Mouse (Mus musculus): Measurements from ENCODE around the gene Rtl5. TPM values are rescaled to one million over a fixed set of nuclear protein-coding genes. Genes with fewer than 3 reads are reported as not detected.

Rtl5 gene
- polyA plus RNA-seq, 1 experiment from 2014 or later = 10.4 TPM

DNA sequence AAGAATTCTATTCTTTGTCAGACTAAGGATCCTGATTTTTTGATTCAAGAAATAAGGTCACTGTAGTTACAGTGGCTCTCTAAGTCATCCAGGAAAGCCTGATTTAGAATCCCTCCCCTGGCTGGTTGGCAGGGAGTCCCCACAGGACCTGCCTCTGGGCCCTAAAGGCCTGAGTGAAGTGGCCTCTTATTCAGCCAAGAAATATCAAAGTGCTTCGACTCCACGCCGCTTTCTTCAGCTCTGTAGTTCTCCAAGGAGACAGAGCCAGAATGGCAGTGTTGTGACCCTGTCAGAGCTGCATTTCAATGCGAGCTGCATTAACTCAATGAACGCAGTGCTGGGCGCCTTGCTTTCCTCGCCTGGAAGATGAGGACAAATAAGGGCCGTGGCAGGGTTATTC lies 38.7 kb downstream of the Rtl5 start:
- no peaks in the 10 kb centered on the region for H3K4me1 ChIP-seq (replicated peaks; ENCODE audit: control insufficient read depth, insufficient read depth, low read length)
- H3K4me2 ChIP-seq (ENCODE audit: low read length) = no peak overlapping the region
- no peak overlapping the region for H3K27ac ChIP-seq (ENCODE audit: low read length)
- no peak overlapping the region for H3K4me3 ChIP-seq (replicated peaks; ENCODE audit: low read length)
- no peaks in the 10 kb centered on the region for H3K9me3 ChIP-seq (ENCODE audit: control insufficient read depth, low read length)
- ATAC-seq = 0 out of 2 replicates have a peak, but pooled peaks have one; percentile 33
- H3K36me3 ChIP-seq (ENCODE audit: control insufficient read depth, insufficient read depth) = no peaks in the 10 kb centered on the region
- 36% methylated on average over 8 of the region's 8 CpGs for WGBS
- H3K27me3 ChIP-seq (replicated peaks; ENCODE audit: control insufficient read depth, insufficient read depth, low read length) = no peaks in the 10 kb centered on the region
- H3K9ac ChIP-seq (replicated peaks; ENCODE audit: low read depth, low read length) = no peak overlapping the region

DNA sequence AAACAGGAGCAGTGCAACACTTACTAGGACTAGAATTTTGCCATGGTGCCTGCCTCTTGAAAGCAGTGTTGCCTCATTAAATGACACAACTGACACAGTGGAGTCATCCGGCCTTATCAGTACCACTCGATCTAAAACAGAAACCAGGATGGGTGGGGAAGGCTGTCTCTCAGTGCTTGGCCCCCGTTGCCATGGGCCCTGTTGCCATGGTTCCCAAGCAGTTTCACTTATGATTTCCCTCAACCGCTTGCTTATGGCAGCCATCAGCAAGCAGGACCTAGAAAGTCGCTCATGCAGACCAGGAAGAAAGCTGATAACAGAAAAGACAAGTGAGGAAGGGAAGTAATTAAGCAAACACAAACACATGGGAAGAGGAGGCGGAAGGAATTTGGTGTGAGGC lies 39.3 kb downstream of the Rtl5 start:
- Histone ChIP-seq H3K9me3 (ENCODE audit: control insufficient read depth, low read length) (no peaks in the 10 kb centered on the region), H3K27ac (ENCODE audit: low read length) (no peak overlapping the region), H3K4me3 (replicated peaks; ENCODE audit: low read length) (no peak overlapping the region), H3K9ac (replicated peaks; ENCODE audit: low read depth, low read length) (no peak overlapping the region), H3K27me3 (replicated peaks; ENCODE audit: control insufficient read depth, insufficient read depth, low read length) (no peaks in the 10 kb centered on the region), H3K36me3 (ENCODE audit: control insufficient read depth, insufficient read depth) (no peaks in the 10 kb centered on the region), H3K4me2 (ENCODE audit: low read length) (no peak overlapping the region), H3K4me1 (replicated peaks; ENCODE audit: control insufficient read depth, insufficient read depth, low read length) (no peaks in the 10 kb centered on the region)
- 51% methylated on average over 6 of the region's 6 CpGs for WGBS
- no peak; the same call in 1 of the 2 replicates for ATAC-seq

DNA sequence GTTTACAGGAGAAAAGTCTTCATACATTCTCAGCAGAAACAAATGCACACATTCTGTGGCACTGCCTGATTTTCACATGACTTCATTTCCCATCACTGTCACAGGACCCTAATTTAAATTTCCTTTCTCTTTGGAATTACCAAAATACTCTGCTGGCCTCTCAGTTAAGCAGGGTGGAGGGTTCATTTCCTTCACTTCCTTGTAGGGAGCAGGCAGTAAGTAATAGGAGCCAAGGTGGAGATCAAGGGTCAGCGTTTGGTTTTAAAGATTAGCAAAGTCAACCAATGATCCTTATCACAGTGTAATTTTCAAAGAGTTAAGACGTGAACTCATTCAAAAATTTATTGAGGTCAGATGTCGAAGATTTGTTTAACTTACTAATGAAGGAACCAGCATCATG lies 46.1 kb downstream of the Rtl5 start:
- no peaks in the 10 kb centered on the region for H3K36me3 ChIP-seq (ENCODE audit: control insufficient read depth, insufficient read depth)
- no peak overlapping the region for H3K4me3 ChIP-seq (replicated peaks; ENCODE audit: low read length)
- H3K27ac ChIP-seq (ENCODE audit: low read length) = no peak overlapping the region
- no peak for ATAC-seq
- 80% methylated on average over 3 of the region's 3 CpGs for WGBS
- no peaks in the 10 kb centered on the region for H3K4me1 ChIP-seq (replicated peaks; ENCODE audit: control insufficient read depth, insufficient read depth, low read length)
- no peak overlapping the region for H3K9ac ChIP-seq (replicated peaks; ENCODE audit: low read depth, low read length)
- no peaks in the 10 kb centered on the region for H3K9me3 ChIP-seq (ENCODE audit: control insufficient read depth, low read length)
- 0 out of 2 replicates have a peak, but pooled peaks cover 2% of the 10 kb centered on the region for H3K27me3 ChIP-seq (replicated peaks; ENCODE audit: control insufficient read depth, insufficient read depth, low read length)
- no peak overlapping the region for H3K4me2 ChIP-seq (ENCODE audit: low read length)

DNA sequence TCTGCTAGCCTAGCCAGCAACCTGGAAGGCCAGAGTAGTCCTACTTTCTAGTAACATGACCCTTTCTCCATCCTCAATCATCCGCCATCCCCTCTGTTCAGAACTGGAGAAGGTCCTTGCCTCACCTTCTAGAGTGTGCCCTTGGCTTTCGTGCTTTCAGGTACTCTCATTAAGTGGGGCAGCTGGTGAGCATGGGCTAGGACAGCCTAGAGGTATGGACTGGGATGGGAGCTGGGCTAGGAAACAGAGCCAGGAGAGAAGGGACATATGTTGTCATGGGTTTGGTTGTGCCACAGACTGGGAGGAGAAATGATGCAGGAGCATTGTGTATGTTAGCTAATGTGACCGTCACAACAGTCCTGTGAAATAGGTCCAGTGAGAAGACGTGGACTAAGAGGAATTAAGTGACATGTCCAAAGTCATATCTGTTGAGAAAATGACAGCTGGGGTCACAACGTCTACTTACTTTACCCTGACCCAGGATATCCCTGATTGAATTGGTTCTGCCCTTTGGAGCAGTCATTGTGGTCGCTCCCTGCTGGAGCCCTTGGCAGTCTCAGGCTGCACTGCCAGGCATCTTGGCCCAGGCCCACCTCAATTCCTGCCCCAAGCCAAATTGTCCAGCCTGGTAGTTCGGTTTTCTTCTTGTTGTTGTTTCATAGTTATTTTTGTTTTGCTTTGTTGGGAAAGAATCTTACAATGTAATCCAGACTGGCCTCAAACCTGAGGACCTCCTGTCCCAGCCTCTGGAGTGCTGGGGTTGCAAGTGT lies 51.4 kb downstream of the Rtl5 start:
- H3K9me3 ChIP-seq (ENCODE audit: control insufficient read depth, low read length) = no peaks in the 10 kb centered on the region
- H3K27me3 ChIP-seq (replicated peaks; ENCODE audit: control insufficient read depth, insufficient read depth, low read length) = 0 out of 2 replicates have a peak, but pooled peaks cover 5% of the 10 kb centered on the region
- no peak for ATAC-seq
- 83% methylated on average over 7 of the region's 7 CpGs for WGBS
- no peak overlapping the region for H3K27ac ChIP-seq (ENCODE audit: low read length)
- no peak overlapping the region for H3K4me3 ChIP-seq (replicated peaks; ENCODE audit: low read length)
- no peak overlapping the region for H3K9ac ChIP-seq (replicated peaks; ENCODE audit: low read depth, low read length)
- no peak overlapping the region for H3K4me2 ChIP-seq (ENCODE audit: low read length)
- H3K36me3 ChIP-seq (ENCODE audit: control insufficient read depth, insufficient read depth) = no peaks in the 10 kb centered on the region
- H3K4me1 ChIP-seq (replicated peaks; ENCODE audit: control insufficient read depth, insufficient read depth, low read length) = no peaks in the 10 kb centered on the region

DNA sequence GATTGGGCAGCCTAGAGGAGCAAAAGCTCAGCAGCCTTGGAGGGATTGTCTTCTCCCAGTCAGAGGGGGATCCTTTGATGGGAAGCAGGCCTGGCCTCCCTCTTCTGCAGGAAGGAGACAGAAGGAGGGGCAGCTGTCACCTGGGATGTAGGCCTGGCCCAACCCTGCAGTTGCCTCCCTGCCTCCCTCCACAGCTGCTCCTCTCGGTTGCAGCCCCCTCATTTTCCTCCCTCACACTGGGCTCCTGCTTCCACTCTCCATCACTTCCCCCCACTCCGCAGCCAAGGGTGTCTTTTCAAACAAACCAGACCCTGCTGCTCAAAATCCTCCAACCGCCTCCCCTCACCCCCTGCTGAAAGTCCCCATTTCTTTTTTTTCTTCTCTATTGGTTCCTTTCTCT lies 52.2 kb downstream of the Rtl5 start:
- ATAC-seq = no peak
- Histone ChIP-seq H3K9ac (replicated peaks; ENCODE audit: low read depth, low read length) (no peak overlapping the region), H3K36me3 (ENCODE audit: control insufficient read depth, insufficient read depth) (no peaks in the 10 kb centered on the region), H3K9me3 (ENCODE audit: control insufficient read depth, low read length) (no peaks in the 10 kb centered on the region), H3K4me2 (ENCODE audit: low read length) (no peak overlapping the region), H3K4me1 (replicated peaks; ENCODE audit: control insufficient read depth, insufficient read depth, low read length) (no peaks in the 10 kb centered on the region), H3K4me3 (replicated peaks; ENCODE audit: low read length) (no peak overlapping the region), H3K27me3 (replicated peaks; ENCODE audit: control insufficient read depth, insufficient read depth, low read length) (0 out of 2 replicates have a peak, but pooled peaks cover 5% of the 10 kb centered on the region), H3K27ac (ENCODE audit: low read length) (no peak overlapping the region)
- 48% methylated on average over 3 of the region's 3 CpGs for WGBS

DNA sequence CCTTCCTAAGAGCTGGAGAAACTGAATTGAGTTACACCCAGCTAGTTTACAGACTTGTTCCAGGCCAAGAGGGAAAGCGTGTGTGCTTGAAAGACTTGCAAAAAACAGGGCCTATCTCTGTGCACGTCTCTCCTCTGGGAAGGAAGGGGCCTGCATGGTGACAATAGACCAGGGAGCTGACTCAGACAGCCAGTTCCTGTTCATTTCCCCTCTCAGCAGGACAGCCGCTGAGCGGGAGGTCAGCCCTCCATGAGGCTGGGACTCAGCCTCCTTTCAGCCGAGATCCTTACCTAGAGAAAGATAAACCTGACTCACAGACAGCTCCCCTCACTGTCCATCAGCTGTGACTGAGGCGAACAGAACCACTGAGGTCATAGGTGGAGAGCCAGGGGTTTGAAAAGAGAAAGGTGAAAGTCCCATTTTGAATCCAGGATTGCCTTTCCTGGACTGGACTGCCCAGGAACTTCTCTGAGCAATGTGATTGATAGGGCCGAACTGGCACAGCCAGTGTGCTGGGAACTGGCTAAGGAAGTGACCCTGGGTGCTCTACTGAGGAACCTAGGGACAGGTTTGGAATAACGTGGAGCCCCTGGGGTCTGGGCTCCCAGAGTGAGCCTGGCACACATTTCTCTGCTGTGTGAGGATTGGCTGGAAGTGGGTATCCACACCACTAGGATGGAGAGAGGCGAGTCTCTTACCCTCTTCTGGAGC lies 53.7 kb downstream of the Rtl5 start:
- Histone ChIP-seq H3K36me3 (ENCODE audit: control insufficient read depth, insufficient read depth) (no peaks in the 10 kb centered on the region), H3K27ac (ENCODE audit: low read length) (no peak overlapping the region), H3K4me2 (ENCODE audit: low read length) (no peak overlapping the region), H3K4me1 (replicated peaks; ENCODE audit: control insufficient read depth, insufficient read depth, low read length) (no peaks in the 10 kb centered on the region), H3K9me3 (ENCODE audit: control insufficient read depth, low read length) (no peaks in the 10 kb centered on the region), H3K9ac (replicated peaks; ENCODE audit: low read depth, low read length) (no peak overlapping the region), H3K4me3 (replicated peaks; ENCODE audit: low read length) (no peak overlapping the region), H3K27me3 (replicated peaks; ENCODE audit: control insufficient read depth, insufficient read depth, low read length) (peaks cover 6% of the 10 kb centered on the region; the same call in 1 of the 2 replicates)
- 46% methylated on average over 9 of the region's 9 CpGs for WGBS
- no peak for ATAC-seq

Other genes starting within 250 kb of the Rtl5 start
- 3.8 and 4.9 TPM in 2 replicates for gene Nhsl2, start 221.9 kb downstream of the Rtl5 start, polyA plus RNA-seq (2015; fragmentation: Nextera tagmentation; extraction: Ambion mirVana)
- gene Pin4, start 48.1 kb upstream of the Rtl5 start, polyA plus RNA-seq (2015; fragmentation: Nextera tagmentation; extraction: Ambion mirVana) = 45.1 and 56.2 TPM in 2 replicates
- gene Ercc6l, start 85.8 kb upstream of the Rtl5 start, polyA plus RNA-seq (2015; fragmentation: Nextera tagmentation; extraction: Ambion mirVana) = 3.8 and 5.2 TPM in 2 replicates
- gene Rps4x, start 118.1 kb upstream of the Rtl5 start, polyA plus RNA-seq (2015; fragmentation: Nextera tagmentation; extraction: Ambion mirVana) = 436 and 450 TPM in 2 replicates
- gene Cited1, start 180.9 kb upstream of the Rtl5 start, polyA plus RNA-seq (2015; fragmentation: Nextera tagmentation; extraction: Ambion mirVana) = 5.9 and 7.4 TPM in 2 replicates